Mouse (Mus musculus) lung, adult 10 weeks (tissue): Measurements from ENCODE around the gene Krt78. TPM values are rescaled to one million over a fixed set of nuclear protein-coding genes. Genes with fewer than 3 reads are reported as not detected.

Experiments used
- polyA plus RNA-seq: library from polyadenylated mRNA; stranded (reverse); fragments of 350-450 nt; fragmentation: Illumina TruSeq; extraction: RNeasy Lipid Tissue Mini Kit (QIAGEN cat#74804); gene quantifications from one replicate; pipeline ENCODE4 v1.2.3, GENCODE M21; 2014; ENCODE audit warnings: low read depth, low replicate concordance; ENCODE audit not compliant: insufficient read depth

Gene Krt78
- polyA plus RNA-seq: 0.10 TPM

DNA sequence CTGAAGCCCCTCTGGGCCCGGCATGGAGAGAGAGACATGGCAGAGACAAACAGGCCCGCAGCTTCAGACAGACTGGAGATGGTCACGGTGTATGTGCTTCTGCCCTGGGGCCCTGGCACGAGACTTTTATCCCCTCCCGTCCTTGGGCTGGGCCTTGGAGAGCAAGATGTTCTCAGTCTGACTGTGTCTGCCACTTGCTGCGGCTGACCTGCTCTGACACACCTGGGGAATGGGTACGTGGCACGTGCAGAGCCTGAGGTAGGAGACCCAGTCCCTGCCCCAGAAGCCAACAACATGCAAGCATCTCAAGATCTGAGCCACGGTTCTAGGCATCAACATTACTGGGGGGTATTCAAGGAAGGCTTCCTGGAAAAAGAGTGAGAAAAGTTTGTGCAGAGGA is at the start of gene Krt78:
Gene Krt78, minus strand, starts transcription at position 101 of the 400 bp plus-strand sequence.

DNA sequence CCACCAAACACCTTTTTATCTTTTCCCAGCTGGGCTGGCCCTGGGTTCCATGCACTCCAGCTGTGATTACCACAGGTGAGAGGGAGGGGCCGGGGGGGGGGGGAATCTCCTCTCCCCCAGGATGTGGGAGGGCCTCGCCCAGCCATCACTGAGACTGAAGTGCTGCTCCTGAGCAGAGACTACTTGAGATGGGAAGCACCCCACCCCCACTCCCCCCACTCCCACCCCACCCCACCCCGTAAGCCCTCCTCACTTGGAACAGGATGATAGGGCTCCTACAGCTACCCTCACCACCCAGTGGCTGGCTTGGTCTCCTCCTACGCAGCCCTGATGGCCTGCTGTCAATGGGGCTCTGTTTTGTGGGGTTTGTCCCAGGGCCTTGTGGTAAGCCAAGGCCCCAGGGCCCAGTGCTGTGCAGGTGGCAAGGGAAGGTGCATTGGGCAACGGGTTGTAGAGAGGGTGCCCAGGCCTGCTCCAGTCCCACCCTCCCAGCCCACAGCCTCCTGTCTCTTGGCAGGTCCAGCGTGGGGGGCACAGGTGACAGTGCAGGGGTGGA is 13.7 kb downstream of the Krt78 start, which contains the start of gene Krt79:
Gene Krt79, minus strand, starts transcription at position 51 of the 556 bp plus-strand sequence.

DNA sequence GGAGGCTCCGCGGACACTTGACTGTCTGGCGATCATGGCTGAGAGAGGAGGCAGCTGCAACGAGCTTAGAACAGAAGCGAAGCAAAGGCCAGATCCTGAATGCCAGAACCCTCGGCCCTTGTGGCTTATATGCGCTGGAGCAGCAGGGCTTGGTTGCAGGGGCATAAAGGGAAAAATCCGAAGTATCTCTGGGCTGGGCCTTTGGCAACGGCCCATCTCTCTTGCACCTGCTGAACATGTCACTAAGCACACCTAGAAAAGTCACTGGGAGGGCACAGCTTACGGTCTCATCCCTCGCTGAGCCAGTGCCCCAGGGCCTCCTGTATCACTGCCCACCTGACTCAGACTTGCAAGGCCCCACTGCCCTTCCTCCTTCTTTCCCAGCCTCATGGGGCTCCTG is 29.5 kb downstream of the Krt78 start, which contains the start of gene Krt4:
Gene Krt4, minus strand, starts transcription at position 101 of the 400 bp plus-strand sequence.

Other genes starting within 250 kb of the Krt78 start
- gene Krt5, start 241.4 kb downstream of the Krt78 start, polyA plus RNA-seq: 0.23 TPM
- not detected for gene Krt71, start 211.2 kb downstream of the Krt78 start, polyA plus RNA-seq
- not detected for gene Krt72, start 167.8 kb downstream of the Krt78 start, polyA plus RNA-seq
- gene Krt73, start 151.9 kb downstream of the Krt78 start, polyA plus RNA-seq: not detected
- not detected for gene Krt2, start 136.1 kb downstream of the Krt78 start, polyA plus RNA-seq
- 0.15 TPM for gene Krt1, start 103.5 kb downstream of the Krt78 start, polyA plus RNA-seq
- not detected for gene Krt77, start 84.6 kb downstream of the Krt78 start, polyA plus RNA-seq
- gene Krt76, start 61.4 kb downstream of the Krt78 start, polyA plus RNA-seq: not detected
- not detected for gene Krt4, start 29.6 kb downstream of the Krt78 start, polyA plus RNA-seq
- 13.3 TPM for gene Krt79, start 14.0 kb downstream of the Krt78 start, polyA plus RNA-seq
- 137 TPM for gene Krt8, start 50.2 kb upstream of the Krt78 start, polyA plus RNA-seq
- gene Krt18, start 73.9 kb upstream of the Krt78 start, polyA plus RNA-seq: 91.4 TPM
- 66.8 TPM for gene Eif4b, start 119.5 kb upstream of the Krt78 start, polyA plus RNA-seq
- 166 TPM for gene Tns2, start 146.1 kb upstream of the Krt78 start, polyA plus RNA-seq
- gene Spryd3, start 181.9 kb upstream of the Krt78 start, polyA plus RNA-seq: 27.8 TPM
- gene Igfbp6, start 190.1 kb upstream of the Krt78 start, polyA plus RNA-seq: 398 TPM
- gene Soat2, start 196.2 kb upstream of the Krt78 start, polyA plus RNA-seq: 0.20 TPM
- gene Zfp740, start 249.0 kb upstream of the Krt78 start, polyA plus RNA-seq: 35.1 TPM